Mouse (Mus musculus) layer of hippocampus, adult 9-11 months (tissue): ENCODE results near the gene Tbck.

ENCODE experiments used
- DNase-seq: peaks from one replicate; pipeline ENCODE4 v3.0.0; 2022

Gene Tbck

DNA sequence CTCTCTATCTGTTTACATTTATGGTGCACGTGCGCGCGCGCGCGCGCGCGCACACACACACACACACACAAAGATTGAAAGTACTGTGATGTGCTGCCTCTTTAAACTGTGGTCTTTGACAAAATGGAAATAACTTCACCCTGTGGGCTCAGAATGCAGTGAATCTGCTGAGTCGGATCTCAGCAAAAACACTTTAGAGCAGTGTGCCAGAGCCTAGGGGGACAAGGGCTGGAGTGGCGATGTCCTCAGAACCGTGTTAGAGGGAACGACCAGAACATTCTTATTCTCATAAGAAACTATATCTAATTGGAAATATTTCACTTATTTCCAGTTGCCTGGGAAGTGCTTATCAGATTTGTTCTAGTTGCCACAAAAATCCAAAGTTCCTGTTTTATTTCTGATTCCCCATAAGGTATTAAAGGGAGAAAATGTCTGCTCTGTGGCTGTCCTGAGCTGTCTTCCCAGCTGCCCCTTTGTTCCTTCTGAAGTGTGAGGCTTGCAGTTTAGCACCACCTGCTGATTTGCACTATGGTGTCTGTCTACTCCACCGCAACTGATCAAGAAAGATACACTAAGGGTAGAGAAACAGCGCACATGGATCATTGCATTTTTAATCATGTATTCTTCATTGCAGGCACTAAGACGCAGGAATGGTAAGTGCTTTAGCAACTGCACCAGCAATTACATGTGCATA lies 82.2 kb downstream of the Tbck start:
- DNase-seq, result no peak

DNA sequence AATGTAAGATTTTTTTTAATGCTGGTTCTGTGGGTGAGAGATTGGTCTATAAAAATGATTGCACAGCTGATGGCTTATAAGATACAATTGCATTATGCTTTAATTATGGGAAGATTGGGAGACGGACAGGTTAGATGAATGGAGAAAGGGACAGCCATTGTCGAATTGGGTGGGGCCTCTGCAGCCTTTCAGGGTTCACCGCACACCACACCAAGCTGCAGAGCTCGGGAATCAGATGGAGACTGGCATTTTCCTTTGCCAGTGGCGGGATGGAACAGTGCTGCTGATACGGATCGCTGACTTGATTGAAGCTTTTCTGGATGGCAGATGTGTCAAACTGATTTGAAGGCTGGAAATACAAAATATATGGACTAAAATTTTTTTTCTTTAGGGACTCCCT lies 88.1 kb downstream of the Tbck start:
- no peak for DNase-seq

DNA sequence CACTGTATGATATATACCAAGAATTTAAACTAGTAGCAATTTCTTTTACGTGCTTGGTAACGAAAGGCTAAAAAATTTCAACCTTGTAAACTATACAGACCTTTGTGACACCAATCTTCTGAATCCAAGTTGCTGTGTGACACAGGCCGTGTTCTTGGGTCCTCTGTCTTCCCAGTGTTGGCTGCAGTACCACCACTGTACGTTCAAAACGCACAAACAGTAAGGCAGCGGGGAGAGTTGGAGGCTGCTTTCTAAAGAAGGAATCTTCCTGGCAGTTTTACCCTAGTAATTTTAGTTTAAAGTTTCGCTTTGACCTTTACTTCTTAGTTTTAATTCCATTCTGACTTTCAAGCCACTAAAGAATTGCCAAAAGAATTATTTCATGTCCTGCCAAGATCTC lies 92.7 kb downstream of the Tbck start:
- no peak for DNase-seq

GRCm38 (mm10) chr3:132781103-132781502 lies 97.2 kb downstream of the Tbck start:
- DNase-seq, result no peak

GRCm38 (mm10) chr3:132783087-132783486 lies 99.1 kb downstream of the Tbck start:
- DNase-seq, result no peak

GRCm38 (mm10) chr3:132784732-132785131 lies 100.8 kb downstream of the Tbck start:
- DNase-seq, result no peak

DNA sequence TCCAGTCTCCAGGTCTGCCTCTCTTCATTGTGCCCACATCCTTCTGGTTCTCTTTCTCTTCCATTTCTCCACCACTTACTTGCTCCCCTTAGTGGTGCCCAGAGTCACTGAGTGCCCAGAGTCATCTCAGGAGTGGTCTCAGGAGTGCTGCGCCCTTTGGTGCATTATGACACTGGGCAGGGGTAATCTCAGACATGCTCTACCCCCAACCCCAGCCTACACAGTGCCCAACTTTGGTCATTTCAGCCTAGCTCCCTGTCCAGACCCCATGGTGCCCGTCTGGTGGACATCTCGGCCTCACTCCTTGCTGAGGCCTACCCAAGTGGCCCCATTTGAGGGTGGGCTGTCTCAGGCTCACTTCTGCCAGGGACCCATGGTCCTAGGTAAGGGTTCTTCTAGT lies 102.7 kb downstream of the Tbck start:
- no peak for DNase-seq

DNA sequence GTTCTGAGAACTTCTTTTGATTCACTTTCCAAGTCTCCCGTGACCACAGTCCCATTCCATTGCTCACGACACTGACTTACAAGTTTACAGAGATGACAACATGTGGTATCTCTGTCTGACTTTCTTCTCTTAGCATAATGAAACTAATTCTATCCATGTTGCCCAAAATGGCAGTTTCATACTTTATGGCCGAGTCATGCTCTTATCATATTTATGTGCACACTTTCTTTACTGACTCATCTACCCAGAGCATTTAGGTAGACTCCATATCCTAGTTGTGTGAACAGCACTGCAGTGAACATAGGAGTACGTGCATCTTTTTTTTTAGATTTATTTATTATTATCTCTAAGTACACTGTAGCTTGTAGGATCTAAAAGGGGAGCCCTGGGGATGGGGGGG lies 103.8 kb downstream of the Tbck start:
- no peak for DNase-seq

GRCm38 (mm10) chr3:132791140-132791539 lies 107.2 kb downstream of the Tbck start:
- DNase-seq, result no peak

- DNase-seq, result no peak
These were observed 116.3 kb downstream of the Tbck start for GRCm38 (mm10) chr3:132800196-132800595.

- no peak for DNase-seq
These were observed 118.0 kb downstream of the Tbck start for GRCm38 (mm10) chr3:132801910-132802309.

DNA sequence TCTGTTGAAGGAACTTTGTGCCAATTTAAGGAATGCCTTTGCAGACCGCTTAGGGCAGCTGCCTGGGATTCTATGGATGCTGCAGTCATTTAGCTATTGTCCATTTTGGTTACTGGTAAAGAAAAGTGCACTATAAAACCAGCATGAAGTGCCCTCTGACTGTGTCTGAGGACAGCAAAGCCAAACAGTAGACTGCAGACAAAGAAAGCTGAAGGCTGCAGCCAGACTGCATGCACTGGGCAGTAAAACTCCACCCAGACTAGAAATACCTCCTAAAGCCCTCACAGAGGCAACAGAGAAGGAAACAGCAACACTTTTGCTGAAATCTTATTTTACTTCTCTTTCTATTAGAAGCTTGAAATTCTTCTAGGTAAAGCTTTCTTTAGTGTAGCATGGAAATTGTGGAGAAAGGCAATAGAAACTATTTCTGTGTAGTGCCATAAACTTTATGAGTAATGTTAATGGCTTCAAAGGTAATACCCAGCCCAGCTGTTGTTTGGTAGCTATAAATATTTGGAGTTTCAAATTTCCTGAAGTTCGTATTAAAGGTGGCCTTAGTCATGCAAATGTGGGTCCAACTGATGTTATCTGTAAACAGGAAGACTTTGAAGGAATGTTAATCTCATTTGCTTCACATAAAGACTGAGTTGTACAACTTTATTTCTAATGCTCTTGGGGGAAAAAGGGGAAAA lies 124.1 kb downstream of the Tbck start:
- DNase-seq, result no peak

DNA sequence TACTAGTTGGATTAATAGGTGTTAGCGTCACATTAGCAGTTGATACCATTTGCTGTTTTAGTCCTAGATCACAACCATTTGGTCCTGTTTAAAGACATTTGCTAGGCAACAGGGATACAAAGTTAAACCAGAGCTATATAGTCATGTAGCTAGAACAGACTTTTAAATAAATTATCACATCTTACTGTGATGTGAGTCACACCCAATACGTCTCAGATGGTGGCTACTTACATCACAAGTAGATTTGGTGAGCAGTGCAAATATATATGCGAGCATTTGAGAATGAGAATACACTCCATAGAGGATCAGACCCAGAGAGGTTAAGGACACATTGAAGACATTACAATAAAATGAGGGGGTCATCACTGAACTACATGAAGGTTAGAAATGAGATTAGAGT lies 125.0 kb downstream of the Tbck start:
- no peak for DNase-seq

GRCm38 (mm10) chr3:132811791-132812190 lies 127.8 kb downstream of the Tbck start:
- no peak for DNase-seq

GRCm38 (mm10) chr3:132812356-132812755 lies 128.4 kb downstream of the Tbck start:
- no peak for DNase-seq

GRCm38 (mm10) chr3:132813147-132813546 lies 129.2 kb downstream of the Tbck start:
- DNase-seq, result no peak

DNA sequence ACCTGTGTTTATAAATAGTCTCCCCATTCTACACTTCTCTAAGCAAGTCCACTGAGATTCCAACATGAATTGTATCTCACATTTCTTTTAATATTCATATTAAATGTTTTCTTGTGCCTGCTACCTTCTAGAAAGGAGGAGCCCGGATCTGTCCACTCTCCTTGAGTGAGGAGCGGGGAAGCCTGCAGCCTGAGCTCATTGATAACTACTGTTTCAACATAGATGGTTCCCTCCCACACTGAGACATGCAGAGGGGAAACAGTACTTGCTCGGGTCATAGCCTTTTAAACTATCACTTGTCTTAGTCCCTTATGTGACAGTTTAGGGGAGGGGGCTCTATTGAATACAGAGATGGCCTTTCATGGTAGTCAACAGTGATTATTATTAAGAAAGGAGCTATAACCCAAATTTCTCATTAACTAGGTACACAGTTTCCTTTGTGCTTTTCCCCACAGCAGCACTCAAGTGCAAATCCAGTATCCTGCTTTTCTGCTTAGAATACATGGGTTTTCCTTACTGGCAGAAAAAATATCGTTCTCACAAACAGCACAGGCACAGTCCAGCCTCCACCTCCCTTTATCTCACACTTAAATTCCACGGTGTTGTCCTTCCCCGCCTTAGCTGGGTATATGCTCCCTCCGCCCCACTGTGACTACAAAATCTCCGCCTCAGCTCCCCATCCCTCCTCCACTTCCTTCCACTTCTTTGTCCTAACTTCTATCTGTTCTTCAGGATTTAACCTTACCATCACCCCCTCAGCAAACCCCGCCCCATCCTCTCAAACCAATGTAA lies 130.0 kb downstream of the Tbck start:
- DNase-seq, result no peak

DNA sequence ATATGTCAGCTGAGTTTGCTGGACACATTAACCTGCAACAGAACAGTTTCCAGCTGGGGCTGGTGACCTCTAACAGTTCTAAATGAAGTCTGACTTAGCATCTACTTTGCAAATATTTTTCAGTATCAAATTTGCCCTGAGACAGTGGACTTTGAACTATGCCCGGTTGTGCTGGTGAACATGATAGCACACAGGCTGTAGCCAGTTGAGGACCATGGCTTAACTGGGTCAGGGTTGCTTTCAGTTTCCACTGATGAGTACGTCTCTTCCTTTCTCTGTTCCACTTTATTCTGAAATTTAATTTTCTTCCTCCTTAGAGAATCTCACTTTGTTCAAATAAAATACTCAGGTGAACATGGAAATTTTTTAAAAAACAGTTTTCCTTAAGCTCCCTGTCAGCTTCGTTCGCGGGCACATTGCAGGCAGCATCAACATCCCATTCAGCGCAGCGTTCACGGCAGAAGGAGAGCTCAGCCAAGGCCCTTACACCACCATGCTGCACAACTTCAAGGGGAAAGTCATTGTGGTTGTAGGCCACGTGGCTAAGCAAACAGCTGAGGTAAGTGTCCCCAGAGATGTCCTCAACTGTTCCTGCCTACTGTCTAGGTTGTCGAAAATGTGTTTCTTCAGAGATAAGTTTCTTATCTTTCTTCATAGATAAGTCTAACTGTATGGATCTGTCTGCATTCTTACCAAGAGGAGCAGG lies 131.0 kb downstream of the Tbck start:
- no peak for DNase-seq

DNA sequence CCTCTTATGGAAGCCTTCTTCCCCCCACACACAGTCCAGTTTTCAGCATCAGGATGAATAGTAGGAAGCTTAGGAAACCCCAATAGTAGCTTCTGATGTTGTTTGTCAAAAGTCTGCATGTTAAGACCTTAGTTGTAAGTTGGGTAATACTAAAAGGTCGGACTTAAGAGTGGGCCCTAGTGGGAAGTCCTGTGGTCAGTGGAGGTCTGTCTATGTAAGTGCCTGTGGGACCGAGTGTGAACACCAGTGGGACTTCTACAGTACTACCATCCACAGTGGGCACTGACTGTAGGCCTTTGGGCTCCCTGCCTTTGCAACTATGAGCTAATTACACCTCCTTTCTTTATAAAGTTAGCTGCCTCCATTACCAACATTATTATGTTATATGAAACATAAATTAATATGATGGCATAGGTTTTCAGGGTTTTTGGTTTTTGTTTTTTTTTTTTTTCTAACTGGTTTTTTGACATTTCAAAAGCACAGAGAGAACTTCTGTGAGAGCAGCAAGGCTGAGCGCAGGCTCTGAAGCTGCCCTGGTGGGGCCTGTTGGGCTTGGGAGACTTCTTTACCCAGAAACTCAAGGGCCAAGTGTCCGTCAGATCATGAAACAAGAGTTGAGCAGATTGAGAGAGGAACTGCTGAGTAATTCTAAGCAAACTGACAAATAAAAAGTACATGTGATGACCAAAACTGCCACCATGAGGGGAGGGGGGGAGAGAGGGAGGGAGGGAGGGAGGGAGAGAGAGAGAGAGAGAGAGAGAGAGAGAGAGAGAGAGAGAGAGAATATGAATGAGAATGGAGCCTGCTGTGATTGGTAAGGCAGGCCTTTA lies 131.8 kb downstream of the Tbck start:
- DNase-seq, result no peak

- no peak for DNase-seq
These were observed 135.5 kb downstream of the Tbck start for GRCm38 (mm10) chr3:132819408-132819807.

DNA sequence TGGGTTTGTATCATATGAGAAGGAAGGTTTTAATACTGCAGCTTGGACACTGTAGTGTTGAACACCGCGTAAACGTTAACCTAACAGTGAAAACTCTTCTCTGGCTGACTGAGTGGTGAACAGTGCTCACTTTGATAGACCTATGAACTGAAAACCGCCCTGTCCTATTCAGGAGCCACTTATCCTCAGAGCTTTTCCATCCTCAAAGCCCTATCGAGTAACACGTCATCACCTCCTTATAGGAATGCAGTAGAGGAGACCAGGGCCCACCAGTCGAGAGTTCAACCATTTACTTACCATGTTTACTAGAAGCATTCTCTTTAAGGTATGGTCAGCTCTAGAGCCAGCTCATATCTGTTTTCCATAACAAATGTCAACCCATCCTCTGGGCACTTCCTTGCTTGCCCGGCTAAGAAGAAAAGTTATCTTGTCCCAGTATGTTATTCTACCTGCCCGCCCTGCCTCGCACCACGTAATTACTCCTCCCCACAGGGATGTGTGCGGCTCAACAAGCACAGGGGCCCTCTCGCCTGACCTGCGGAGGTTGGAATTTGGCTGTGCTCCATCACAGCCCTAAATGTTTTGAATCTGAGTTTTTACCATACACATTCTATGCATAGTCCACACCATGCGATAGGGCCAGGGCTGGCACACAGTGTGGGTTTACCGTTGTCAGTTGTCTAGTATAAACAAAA lies 147.4 kb downstream of the Tbck start:
- no peak for DNase-seq
